Comparison of ENCODE assay signal across 12 mouse cellular contexts in the genomic region with DNA sequence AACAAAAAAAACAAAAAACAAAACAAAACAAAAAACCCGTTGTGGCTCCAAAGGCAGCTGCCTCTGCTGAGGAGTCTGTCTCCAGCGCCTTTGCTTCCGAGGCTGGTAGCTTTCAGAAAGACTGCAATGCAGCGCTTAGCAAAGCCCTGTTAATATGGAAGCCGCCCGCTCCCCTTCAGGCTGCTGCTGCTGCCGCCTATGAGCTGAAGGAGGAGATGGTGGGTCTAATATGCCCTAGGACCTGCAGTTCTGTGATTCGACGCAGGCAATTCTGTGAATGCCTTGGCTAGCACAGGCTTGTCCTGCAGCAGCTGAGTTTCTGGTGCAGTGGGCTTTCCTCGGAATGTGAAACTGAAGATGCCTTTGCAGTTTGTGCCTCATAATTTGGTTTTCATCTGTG. TPM values are rescaled to one million over a fixed set of nuclear protein-coding genes. Genes with fewer than 3 reads are reported as not detected.
DNase-seq lines count a peak whose midpoint lies in the region; ATAC-seq and TF ChIP-seq lines count a peak whose summit lies in the region.
"Had no signal": no experiment of that assay in that cellular context is flagged by ENCODE, and none has a peak within 500 bp of the region (broad histone marks: within the 10 kb centered on the region; RNA-seq: fewer than 3 reads in every experiment).

No protein-coding gene starts in this region.

- 0 out of 2 replicates have a peak overlapping the region, but pooled peaks have one; percentile 2 for H3K4me2 ChIP-seq in hindbrain, embryonic 13.5 days
- H3K4me2 ChIP-seq in hindbrain, embryonic 12.5 days (replicated peaks) = no peak overlapping the region
- H3K4me2 ChIP-seq in hindbrain, embryonic 15.5 days = peak overlapping the region; percentile 13; the same call in 1 of the 2 replicates
- no peak overlapping the region for H3K4me2 ChIP-seq in midbrain, postnatal 0 days (ENCODE audit: low read depth, low read length, poor library complexity, severe bottlenecking)
- H3K4me2 ChIP-seq: liver, embryonic 15.5 days had no signal

- ATAC-seq in hindbrain, embryonic 13.5 days (ENCODE audit: low FRiP score) = no peak
- ATAC-seq in hindbrain, embryonic 12.5 days (ENCODE audit: low FRiP score) = no peak
- ATAC-seq in hindbrain, embryonic 15.5 days (ENCODE audit: low FRiP score, low read depth) = 0 out of 2 replicates have a peak, but pooled peaks have one; percentile 12
- ATAC-seq in midbrain, postnatal 0 days (ENCODE audit: low FRiP score) = no peak

- no peak overlapping the region for H3K9ac ChIP-seq in hindbrain, embryonic 13.5 days
- no peak overlapping the region for H3K9ac ChIP-seq in hindbrain, embryonic 12.5 days
- H3K9ac ChIP-seq in hindbrain, embryonic 15.5 days = no peak overlapping the region
- no peak overlapping the region for H3K9ac ChIP-seq in midbrain, postnatal 0 days (replicated peaks; ENCODE audit: low read length, poor library complexity, severe bottlenecking)
- H3K9ac ChIP-seq: liver, embryonic 15.5 days had no signal

- H3K9me3 ChIP-seq in hindbrain, embryonic 13.5 days = no peaks in the 10 kb centered on the region
- no peaks in the 10 kb centered on the region for H3K9me3 ChIP-seq in hindbrain, embryonic 12.5 days (replicated peaks)
- H3K9me3 ChIP-seq in hindbrain, embryonic 15.5 days = no peaks in the 10 kb centered on the region
- no peaks in the 10 kb centered on the region for H3K9me3 ChIP-seq in midbrain, postnatal 0 days (ENCODE audit: low read length)
- H3K9me3 ChIP-seq: liver, embryonic 15.5 days had no signal

- H3K4me3 ChIP-seq in hindbrain, embryonic 13.5 days = no peak overlapping the region
- H3K4me3 ChIP-seq in hindbrain, embryonic 12.5 days = no peak overlapping the region
- no peak overlapping the region for H3K4me3 ChIP-seq in hindbrain, embryonic 15.5 days
- H3K4me3 ChIP-seq in midbrain, postnatal 0 days (ENCODE audit: low read depth, low read length) = no peak overlapping the region
- H3K4me3 ChIP-seq: liver, embryonic 15.5 days had no signal

- no peaks in the 10 kb centered on the region for H3K27me3 ChIP-seq in hindbrain, embryonic 13.5 days
- H3K27me3 ChIP-seq in hindbrain, embryonic 12.5 days = no peaks in the 10 kb centered on the region
- H3K27me3 ChIP-seq in hindbrain, embryonic 15.5 days = no peaks in the 10 kb centered on the region
- no peaks in the 10 kb centered on the region for H3K27me3 ChIP-seq in midbrain, postnatal 0 days (ENCODE audit: insufficient read depth, low read length)
- H3K27me3 ChIP-seq: liver, embryonic 15.5 days had no signal

- H3K27ac ChIP-seq in hindbrain, embryonic 13.5 days = peak overlapping the region; percentile 36
- no peak overlapping the region for H3K27ac ChIP-seq in hindbrain, embryonic 12.5 days
- peak overlapping the region; percentile 65 for H3K27ac ChIP-seq in hindbrain, embryonic 15.5 days (replicated peaks)
- peak overlapping the region; percentile 34 for H3K27ac ChIP-seq in midbrain, postnatal 0 days (ENCODE audit: low read depth, low read length)
- H3K27ac ChIP-seq: liver, embryonic 15.5 days had no signal

- H3K36me3 ChIP-seq in hindbrain, embryonic 13.5 days = 0 out of 2 replicates have a peak, but pooled peaks cover 3% of the 10 kb centered on the region
- H3K36me3 ChIP-seq in hindbrain, embryonic 12.5 days = no peaks in the 10 kb centered on the region; the same call in 1 of the 2 replicates
- H3K36me3 ChIP-seq in hindbrain, embryonic 15.5 days = no peaks in the 10 kb centered on the region
- H3K36me3 ChIP-seq in midbrain, postnatal 0 days (ENCODE audit: insufficient read depth, low read length) = no peaks in the 10 kb centered on the region
- H3K36me3 ChIP-seq: liver, embryonic 15.5 days had no signal

- DNase-seq in embryo, embryonic 10.5 days (ENCODE audit: low spot score) = peak; percentile 10
- DNase-seq in midbrain, postnatal 0 days (ENCODE audit: low spot score) = peak; percentile 80
- no peak for DNase-seq in gastrocnemius, postnatal 10 days
- DNase-seq in urinary bladder, postnatal 10 days (ENCODE audit: low spot score) = no peak
- DNase-seq in ovary, adult 18-20 months (ENCODE audit: low spot score) = no peak
- DNase-seq: heart, adult 18-20 months; kidney, postnatal 25 days had no signal

- 61% methylated on average over 10 of the region's 10 CpGs for WGBS in hindbrain, embryonic 13.5 days
- 62% methylated on average over 10 of the region's 10 CpGs for WGBS in hindbrain, embryonic 12.5 days
- WGBS in hindbrain, embryonic 15.5 days = 56% methylated on average over 10 of the region's 10 CpGs
- 39% methylated on average over 10 of the region's 10 CpGs for WGBS in midbrain, postnatal 0 days

- H3K4me1 ChIP-seq in hindbrain, embryonic 13.5 days (replicated peaks) = peaks cover 23% of the 10 kb centered on the region
- peaks cover 9% of the 10 kb centered on the region for H3K4me1 ChIP-seq in hindbrain, embryonic 12.5 days
- peaks cover 21% of the 10 kb centered on the region for H3K4me1 ChIP-seq in hindbrain, embryonic 15.5 days (replicated peaks)
- peaks cover 11% of the 10 kb centered on the region for H3K4me1 ChIP-seq in midbrain, postnatal 0 days (ENCODE audit: insufficient read depth, low read length)
- H3K4me1 ChIP-seq: liver, embryonic 15.5 days had no signal

- peak; percentile 56 for TF ChIP-seq CTCF in midbrain, postnatal 0 days (IDR thresholded peaks at IDR 0.05)

RNA-seq across cellular contexts. Expression of a gene that starts 18.8 kb away (rescaled TPM):
- 0.21 TPM in 1 of 2 replicates, not detected in the other for polyA plus RNA-seq in hindbrain, embryonic 13.5 days (2015; fragmentation: Nextera tagmentation; extraction: Ambion mirVana)
- polyA plus RNA-seq in hindbrain, embryonic 12.5 days (2016; fragmentation: Nextera tagmentation; extraction: Ambion mirVana) = not detected in 2 replicates
- polyA plus RNA-seq in hindbrain, embryonic 15.5 days (2015; fragmentation: Nextera tagmentation; extraction: Ambion mirVana) = not detected in 2 replicates
- not detected in 2 replicates for total RNA-seq in midbrain, postnatal 0 days (2014; rRNA removed)
- 0.20 TPM in 1 of 2 replicates, not detected in the other for polyA plus RNA-seq in midbrain, postnatal 0 days (2015; fragmentation: Nextera tagmentation; extraction: Ambion mirVana)
- total RNA-seq in gastrocnemius, postnatal 10 days (2021) = under 1 TPM; 0.31 to 0.45 TPM
- total RNA-seq: heart, adult 18-20 months; hematopoietic stem cell, adult 5-6 weeks had no signal
- polyA plus RNA-seq: liver, embryonic 15.5 days had no signal

RNA-seq across cellular contexts. Expression of a gene that starts 36.9 kb away (rescaled TPM):
- 15.6 and 17.0 TPM in 2 replicates for polyA plus RNA-seq in hindbrain, embryonic 13.5 days (2015; fragmentation: Nextera tagmentation; extraction: Ambion mirVana)
- 23.4 and 23.9 TPM in 2 replicates for polyA plus RNA-seq in hindbrain, embryonic 12.5 days (2016; fragmentation: Nextera tagmentation; extraction: Ambion mirVana)
- 18.6 and 18.7 TPM in 2 replicates for polyA plus RNA-seq in hindbrain, embryonic 15.5 days (2015; fragmentation: Nextera tagmentation; extraction: Ambion mirVana)
- total RNA-seq in midbrain, postnatal 0 days (2014; rRNA removed) = 39.1 and 40.2 TPM in 2 replicates
- polyA plus RNA-seq in midbrain, postnatal 0 days (2015; fragmentation: Nextera tagmentation; extraction: Ambion mirVana) = 13.0 and 14.9 TPM in 2 replicates
- total RNA-seq in gastrocnemius, postnatal 10 days (2021) = 10 to 100 TPM; 20.6 to 26.6 TPM

Comparison
In these comparisons a context has a peak if more than half of its experiments do, and no peak if none do; other contexts are left out.
1. H3K4me2 ChIP-seq: peak in hindbrain, embryonic 13.5 days (single experiment) and hindbrain, embryonic 15.5 days (single experiment); none in hindbrain, embryonic 12.5 days (single experiment) and midbrain, postnatal 0 days (single experiment).
2. DNase-seq: peak in embryo, embryonic 10.5 days (single experiment) and midbrain, postnatal 0 days (single experiment); none in gastrocnemius, postnatal 10 days (single experiment), urinary bladder, postnatal 10 days (single experiment) and ovary, adult 18-20 months (single experiment).